Mouse (Mus musculus): ENCODE measurements at regions not wholly inside any gene's neighbourhood (a gene's known extent, or its start where the extent isn't known, plus 50 kb on each side); places are given as distances from the start of the nearest gene placed in this dataset.
"Not testable (repeated sequence)": the region's sequence is repeated elsewhere in the genome, so short reads cannot be mapped to it uniquely, and the experiment has no call there.

DNA sequence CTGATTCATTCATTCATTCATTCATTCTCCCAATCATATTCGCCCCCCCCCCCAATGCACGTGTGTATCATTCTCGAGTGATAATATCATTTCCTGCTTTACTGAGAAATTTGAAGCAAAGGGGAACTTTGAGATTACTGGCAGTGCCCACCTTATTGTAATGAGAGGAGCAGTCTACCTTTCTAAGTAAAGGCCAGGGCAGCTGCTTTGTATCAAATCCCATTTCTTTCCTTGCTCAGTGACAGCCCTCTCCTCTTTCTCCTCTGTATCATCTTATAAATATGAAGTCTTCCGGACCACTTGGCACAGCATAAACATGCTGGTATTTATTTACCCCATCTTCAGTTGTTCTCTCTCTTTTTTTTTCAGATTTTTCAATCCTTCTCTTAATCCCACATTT is 139.1 kb upstream of the Tacstd2 start:
- not testable (repeated sequence) for DNase-seq (ENCODE audit: low spot score in 2 of 2)

GRCm38 (mm10) chr6:67673316-67673715 is 137.7 kb upstream of the Tacstd2 start:
- not testable (repeated sequence) for DNase-seq (ENCODE audit: low spot score in 2 of 2)

GRCm38 (mm10) chr6:67668073-67668472 is 132.5 kb upstream of the Tacstd2 start:
- DNase-seq (ENCODE audit: low spot score in 2 of 2) = not testable (repeated sequence)

- DNase-seq (ENCODE audit: low spot score in 2 of 2) = no peak
These were observed 96.0 kb upstream of the Tacstd2 start for GRCm38 (mm10) chr6:67631617-67632016.

- DNase-seq (ENCODE audit: low spot score in 2 of 2) = no peak
These were observed 74.8 kb upstream of the Tacstd2 start for GRCm38 (mm10) chr6:67610402-67610801.

DNA sequence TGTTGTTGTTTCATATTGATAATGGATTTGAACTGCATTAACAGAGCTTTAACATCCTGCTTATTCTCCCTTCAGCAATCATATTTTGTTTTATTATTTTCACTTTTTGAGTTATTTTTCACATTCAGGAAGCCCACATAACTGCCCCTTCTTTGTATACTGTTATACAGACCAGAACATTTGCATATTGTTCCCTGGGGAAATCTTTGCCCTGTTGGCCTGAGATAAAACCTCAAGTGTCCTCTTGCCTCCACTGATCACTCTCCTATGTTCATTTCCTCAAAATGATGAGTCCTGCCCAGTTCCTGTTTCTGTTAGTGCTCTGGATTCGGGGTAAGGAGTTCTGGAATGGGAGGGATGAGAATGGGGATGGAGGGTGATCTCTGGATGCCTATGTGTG is 73.9 kb upstream of the Tacstd2 start:
- not testable (repeated sequence) for DNase-seq (ENCODE audit: low spot score in 2 of 2)

Data from cerebellum, postnatal 4 days (tissue).